In genomic region chr1:90209069-90209468, GRCm38 (mm10) we compare ENCODE assay signal across 11 mouse cellular contexts. TPM values are rescaled to one million over a fixed set of nuclear protein-coding genes. Genes with fewer than 3 reads are reported as not detected.
DNase-seq lines count a peak whose midpoint lies in the region; ATAC-seq and TF ChIP-seq lines count a peak whose summit lies in the region.
"Had no signal": no experiment of that assay in that cellular context is flagged by ENCODE, and none has a peak within 500 bp of the region (broad histone marks: within the 10 kb centered on the region; RNA-seq: fewer than 3 reads in every experiment).

No protein-coding gene starts in this region.

- no peak for TF ChIP-seq CTCF in hindbrain, postnatal 0 days (IDR thresholded peaks at IDR 0.05; ENCODE audit: low read depth)

- no peak overlapping the region for H3K27ac ChIP-seq in heart, embryonic 15.5 days
- peak overlapping the region; percentile 23; the same call in 1 of the 2 replicates for H3K27ac ChIP-seq in neural tube, embryonic 11.5 days (ENCODE audit: low read depth, low read length)
- no peak overlapping the region for H3K27ac ChIP-seq in hindbrain, postnatal 0 days

- peak overlapping the region; percentile 69 for H3K4me2 ChIP-seq in heart, embryonic 15.5 days
- peak overlapping the region; percentile 69; the same call in 1 of the 2 replicates for H3K4me2 ChIP-seq in neural tube, embryonic 11.5 days (ENCODE audit: low read depth)
- peak overlapping the region; percentile 56; the same call in 1 of the 2 replicates for H3K4me2 ChIP-seq in hindbrain, postnatal 0 days (ENCODE audit: low read depth, low read length)

- ATAC-seq in heart, embryonic 15.5 days (replicated peaks; ENCODE audit: insufficient number of reproducible peaks, insufficient read depth, low FRiP score, low read depth): no peak
- no peak for ATAC-seq in neural tube, embryonic 11.5 days (ENCODE audit: insufficient read depth, low FRiP score, low TSS enrichment)
- no peak for ATAC-seq in hindbrain, postnatal 0 days
- ATAC-seq: CD4-positive, CD25-positive, alpha-beta regulatory T cell, adult 4 months had no signal

- H3K36me3 ChIP-seq in heart, embryonic 15.5 days: no peaks in the 10 kb centered on the region
- peaks cover 2% of the 10 kb centered on the region; the same call in 1 of the 2 replicates for H3K36me3 ChIP-seq in neural tube, embryonic 11.5 days (ENCODE audit: control insufficient read depth, insufficient read depth, low read length)
- no peaks in the 10 kb centered on the region for H3K36me3 ChIP-seq in hindbrain, postnatal 0 days (ENCODE audit: insufficient read depth, low read length)

- H3K4me1 ChIP-seq in heart, embryonic 15.5 days (replicated peaks): peaks cover 46% of the 10 kb centered on the region
- H3K4me1 ChIP-seq in neural tube, embryonic 11.5 days (ENCODE audit: control insufficient read depth, insufficient read depth, low read length): peaks cover 21% of the 10 kb centered on the region
- H3K4me1 ChIP-seq in hindbrain, postnatal 0 days (ENCODE audit: insufficient read depth, low read length): peaks cover 30% of the 10 kb centered on the region

- intact Hi-C loops in heart, postnatal 36 days (cut with DNase I): loop anchor here (5.0 kb wide), 1 partner anchor 288 kb away; no protein-coding TSS in a partner anchor

- no peak for DNase-seq in heart, postnatal 36 days
- DNase-seq in neural tube, embryonic 11.5 days (ENCODE audit: low spot score): no peak
- DNase-seq in neural tube, embryonic 10.5 days (ENCODE audit: extremely low spot score, low spot score): no peak
- no peak for DNase-seq in hindbrain, postnatal 0 days (ENCODE audit: low spot score)
- DNase-seq in spleen, postnatal 14 days (ENCODE audit: low spot score in 2 of 2): no peak
- no peak for DNase-seq in embryo, embryonic 11 days
- DNase-seq in MN1 (ENCODE audit: low spot score): no peak
- DNase-seq: lung, adult 2 months; thymus, postnatal 14 days had no signal

- H3K9ac ChIP-seq in heart, embryonic 15.5 days: no peak overlapping the region
- no peak overlapping the region for H3K9ac ChIP-seq in neural tube, embryonic 11.5 days (ENCODE audit: low read length)
- H3K9ac ChIP-seq in hindbrain, postnatal 0 days (replicated peaks; ENCODE audit: low read length): no peak overlapping the region

- H3K9me3 ChIP-seq in heart, embryonic 15.5 days (replicated peaks): no peaks in the 10 kb centered on the region
- H3K9me3 ChIP-seq in neural tube, embryonic 11.5 days (ENCODE audit: control insufficient read depth, low read length): no peaks in the 10 kb centered on the region
- no peaks in the 10 kb centered on the region for H3K9me3 ChIP-seq in hindbrain, postnatal 0 days (ENCODE audit: low read length)

- H3K4me3 ChIP-seq in heart, embryonic 15.5 days: peak overlapping the region; percentile 58
- no peak overlapping the region for H3K4me3 ChIP-seq in neural tube, embryonic 11.5 days (ENCODE audit: low read depth, low read length)
- H3K4me3 ChIP-seq in hindbrain, postnatal 0 days (ENCODE audit: low read length): no peak overlapping the region

- no peaks in the 10 kb centered on the region for H3K27me3 ChIP-seq in heart, embryonic 15.5 days
- H3K27me3 ChIP-seq in neural tube, embryonic 11.5 days (ENCODE audit: control insufficient read depth, insufficient read depth, low read length): no peaks in the 10 kb centered on the region
- H3K27me3 ChIP-seq in hindbrain, postnatal 0 days (ENCODE audit: insufficient read depth, low read length): no peaks in the 10 kb centered on the region

- 75% methylated on average over 5 of the region's 5 CpGs for WGBS in heart, embryonic 15.5 days
- 53% methylated on average over 5 of the region's 5 CpGs for WGBS in neural tube, embryonic 11.5 days
- 56% methylated on average over 5 of the region's 5 CpGs for WGBS in hindbrain, postnatal 0 days

RNA-seq across cellular contexts. Expression of gene Ackr3, which starts 5.3 kb away (rescaled TPM):
- polyA plus RNA-seq in heart, embryonic 15.5 days (2015; fragmentation: Nextera tagmentation; extraction: Ambion mirVana): 26.9 and 29.0 TPM in 2 replicates
- 10 to 100 TPM; 56.4 to 92.5 TPM for total RNA-seq in heart, postnatal 36 days (2021)
- polyA plus RNA-seq in neural tube, embryonic 11.5 days (2014; fragmentation: Nextera tagmentation; extraction: Ambion mirVana): 45.9 and 47.0 TPM in 2 replicates
- 7.2 and 13.1 TPM in 2 replicates for total RNA-seq in hindbrain, postnatal 0 days (2014; rRNA removed)
- polyA plus RNA-seq in hindbrain, postnatal 0 days (2015; fragmentation: Nextera tagmentation; extraction: Ambion mirVana): 7.4 and 7.8 TPM in 2 replicates
- polyA plus RNA-seq: CD4-positive, CD25-positive, alpha-beta regulatory T cell, adult 4 months had no signal

RNA-seq across cellular contexts. Expression of gene Iqca, which starts 55.9 kb away (rescaled TPM):
- 0.15 TPM in 1 of 2 replicates, not detected in the other for polyA plus RNA-seq in heart, embryonic 15.5 days (2015; fragmentation: Nextera tagmentation; extraction: Ambion mirVana)
- total RNA-seq in heart, postnatal 36 days (2021): not detected
- polyA plus RNA-seq in neural tube, embryonic 11.5 days (2014; fragmentation: Nextera tagmentation; extraction: Ambion mirVana): 0.11 TPM in 1 of 2 replicates, not detected in the other
- total RNA-seq in hindbrain, postnatal 0 days (2014; rRNA removed): 0.58 and 1.8 TPM in 2 replicates
- polyA plus RNA-seq in hindbrain, postnatal 0 days (2015; fragmentation: Nextera tagmentation; extraction: Ambion mirVana): 0.71 and 1.2 TPM in 2 replicates
- polyA plus RNA-seq: CD4-positive, CD25-positive, alpha-beta regulatory T cell, adult 4 months had no signal
